Mouse (Mus musculus) regulatory T cell (primary cell): ENCODE data around the gene Actr3.

Source experiments
- in situ Hi-C: fragments of 300-600 bp; cut with MboI, MseI; formaldehyde crosslinking; loops from one replicate; pipeline ENCODE4 v1.15.1; 2025; ENCODE audit warnings: high pct_unique_total_duplicates

Gene Actr3

DNA sequence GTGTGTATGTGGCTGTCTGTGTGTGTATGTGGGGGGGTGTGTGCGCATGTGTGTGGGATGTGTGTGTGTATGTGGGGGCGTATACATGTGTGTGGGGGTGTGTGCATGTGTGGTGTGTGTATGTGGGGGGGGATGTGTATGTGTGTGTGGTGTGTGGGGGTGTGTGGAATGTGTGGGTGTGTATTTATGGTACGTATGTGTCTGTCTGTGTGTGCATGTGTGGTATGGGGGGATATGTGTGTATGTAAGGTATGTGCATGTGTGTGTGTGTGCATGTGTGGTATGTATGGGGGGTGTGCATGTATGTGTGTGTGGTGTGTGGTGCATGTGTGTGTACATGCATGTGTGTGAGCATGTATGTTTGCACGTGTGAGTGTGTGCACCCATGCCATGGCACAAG lies 70.0 kb downstream of the Actr3 start:
- in situ Hi-C loops, result no loop called here

GRCm38 (mm10) chr1:125351416-125352037 lies 84.0 kb downstream of the Actr3 start:
- in situ Hi-C loops, result loop anchor here (10.0 kb wide), 1 partner anchor 1323 kb away; no protein-coding TSS in a partner anchor

- in situ Hi-C loops, result loop anchor here (10.0 kb wide), 1 partner anchor 1324 kb away; no protein-coding TSS in a partner anchor
Measured at GRCm38 (mm10) chr1:125350843-125351242, 84.7 kb downstream of the Actr3 start.

DNA sequence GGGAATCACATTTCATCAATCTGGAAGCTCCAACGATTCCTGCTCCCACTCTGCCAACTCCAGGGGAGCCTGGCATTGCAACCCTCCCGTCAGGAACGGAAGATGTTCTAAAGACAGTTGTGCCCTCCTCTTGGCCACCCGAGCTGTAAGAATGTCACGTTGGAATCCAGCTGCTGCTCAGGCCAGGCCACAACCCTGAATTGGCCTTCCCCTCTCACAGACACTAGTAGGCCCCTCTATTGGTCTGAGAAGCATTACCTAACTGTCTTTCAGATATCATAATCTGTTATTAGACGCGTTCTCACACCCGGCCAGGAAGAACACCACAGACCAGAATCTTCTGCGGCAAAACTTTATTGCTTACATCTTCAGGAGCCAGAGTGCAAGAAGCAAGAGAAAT lies 89.7 kb downstream of the Actr3 start:
- in situ Hi-C loops, result no loop called here

DNA sequence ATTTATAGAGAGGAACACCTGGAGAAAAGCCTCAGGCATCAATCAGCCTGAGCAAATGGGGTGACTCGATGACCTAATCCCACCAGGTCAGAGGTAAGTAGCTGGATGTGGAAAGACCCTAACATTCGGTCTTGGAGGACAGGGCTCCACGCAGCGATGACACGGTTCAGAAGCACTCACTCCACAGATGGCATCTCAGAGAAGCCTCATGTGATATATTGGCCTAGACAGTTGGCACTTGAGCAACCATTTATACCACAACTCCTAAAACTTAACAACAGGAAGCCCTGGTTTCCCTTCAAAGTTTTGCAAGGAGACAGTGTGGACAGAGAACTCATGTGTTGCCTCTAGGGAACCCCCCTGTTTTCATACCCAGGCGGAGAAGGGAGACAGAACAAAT lies 90.1 kb downstream of the Actr3 start:
- in situ Hi-C loops, result no loop called here

- in situ Hi-C loops, result no loop called here
Measured at GRCm38 (mm10) chr1:125343105-125343504, 92.4 kb downstream of the Actr3 start.
